Mouse (Mus musculus) neural tube, embryonic 14.5 days (tissue): ENCODE data around the gene Pcx. TPM values are rescaled to one million over a fixed set of nuclear protein-coding genes. Genes with fewer than 3 reads are reported as not detected.

ENCODE experiments used
- ATAC-seq: fragments of 200-750 bp; cut with Nextera tagmentation; 2 replicates; pipeline ENCODE4 v1.8.0; 2017; ENCODE audit warnings: low read depth, mild to moderate bottlenecking, moderate TSS enrichment, moderate library complexity
- H3K27ac ChIP-seq: fragments of 300-500 bp; sonication (generic); 2 replicates; pipeline ENCODE4 v1.5.1; 2014; ENCODE audit warnings: low read depth, mild to moderate bottlenecking, control low read depth, low read length, moderate library complexity, mixed read lengths
- H3K27me3 ChIP-seq: fragments of 300-500 bp; sonication (generic); 2 replicates; pipeline ENCODE4 v1.6.1; 2014; ENCODE audit warnings: low read length; ENCODE audit not compliant: control insufficient read depth, insufficient read depth
- H3K36me3 ChIP-seq: fragments of 300-500 bp; sonication (generic); 2 replicates; pipeline ENCODE4 v1.6.1; 2014; ENCODE audit warnings: low read length, mixed read lengths; ENCODE audit not compliant: control insufficient read depth, insufficient read depth
- H3K4me1 ChIP-seq: fragments of 300-500 bp; sonication (generic); 2 replicates; pipeline ENCODE4 v1.6.1; 2014; ENCODE audit warnings: low read length; ENCODE audit not compliant: control insufficient read depth, insufficient read depth
- H3K4me2 ChIP-seq: fragments of 300-500 bp; sonication (generic); 2 replicates; pipeline ENCODE4 v1.6.1; 2014; ENCODE audit warnings: mild to moderate bottlenecking, low read depth, low read length, control low read depth
- H3K4me3 ChIP-seq: fragments of 300-500 bp; sonication (generic); 2 replicates; pipeline ENCODE4 v1.5.1; 2014; ENCODE audit warnings: low read depth, low read length, control low read depth, mixed read lengths
- H3K9ac ChIP-seq: fragments of 300-500 bp; sonication (generic); replicated peaks from 2 replicates; pipeline ENCODE4 v1.6.1; 2014; ENCODE audit warnings: low read depth, mild to moderate bottlenecking, control low read depth, low read length, mixed read lengths
- H3K9me3 ChIP-seq: fragments of 300-500 bp; sonication (generic); 2 replicates; pipeline ENCODE4 v1.6.1; 2016; ENCODE audit warnings: low read length; ENCODE audit not compliant: control insufficient read depth
- WGBS: fragments of 180-500 bp; shearing (Covaris S2); extraction: QIAGEN DNeasy Blood & Tissue Kit; methylation state at CpG from one replicate; pipeline ENCODE4 v1.1.7; 2014; 5-methylcytosine and 5-hydroxymethylcytosine counted together
- polyA plus RNA-seq: library from polyadenylated mRNA; unstranded; fragments of >200 nt; fragmentation: Nextera tagmentation; extraction: Ambion mirVana; gene quantifications from 2 replicates; pipeline ENCODE4 v1.2.1, GENCODE M21; 2014

Gene Pcx
- polyA plus RNA-seq: 22.5 and 23.8 TPM in 2 replicates

GRCm38 (mm10) chr19:4509986-4510963 lies at the start of gene Pcx:
TSS of gene Pcx (plus strand) at chr19:4510472.
- Histone ChIP-seq H3K4me2 (peak within 1 kb of the TSS; percentile 74), H3K9me3 (no peaks in the 10 kb centered on the region), H3K9ac (peak within 1 kb of the TSS; percentile 53), H3K36me3 (no peaks in the 10 kb centered on the region), H3K4me3 (peak within 1 kb of the TSS; percentile 63), H3K4me1 (peaks cover 8% of the 10 kb centered on the region; the same call in 1 of the 2 replicates), H3K27ac (peak within 1 kb of the TSS; percentile 40; the same call in 1 of the 2 replicates), H3K27me3 (no peaks in the 10 kb centered on the region)
- ATAC-seq: peak; percentile 100
- WGBS: under 1% methylated on average over 74 of the region's 82 CpGs

- no peaks in the 10 kb centered on the region for H3K9me3 ChIP-seq
- ATAC-seq: no peak
- no peaks in the 10 kb centered on the region for H3K4me1 ChIP-seq
- H3K27me3 ChIP-seq: no peaks in the 10 kb centered on the region
- H3K4me2 ChIP-seq: no peak overlapping the region
- WGBS: 89% methylated on average over 8 of the region's 8 CpGs
- H3K4me3 ChIP-seq: no peak overlapping the region
- no peak overlapping the region for H3K9ac ChIP-seq
- H3K27ac ChIP-seq: no peak overlapping the region
- H3K36me3 ChIP-seq: no peaks in the 10 kb centered on the region
These were observed 48.3 kb upstream of the Pcx start for GRCm38 (mm10) chr19:4461981-4462380.

GRCm38 (mm10) chr19:4464666-4465065 lies 45.6 kb upstream of the Pcx start:
- H3K4me1 ChIP-seq: no peaks in the 10 kb centered on the region
- H3K4me3 ChIP-seq: no peak overlapping the region
- no peaks in the 10 kb centered on the region for H3K27me3 ChIP-seq
- WGBS: 87% methylated on average over 4 of the region's 4 CpGs
- H3K36me3 ChIP-seq: no peaks in the 10 kb centered on the region
- ATAC-seq: no peak
- no peak overlapping the region for H3K4me2 ChIP-seq
- H3K9me3 ChIP-seq: no peaks in the 10 kb centered on the region
- no peak overlapping the region for H3K27ac ChIP-seq
- H3K9ac ChIP-seq: no peak overlapping the region

- H3K36me3 ChIP-seq: no peaks in the 10 kb centered on the region
- H3K9me3 ChIP-seq: no peaks in the 10 kb centered on the region
- no peaks in the 10 kb centered on the region for H3K4me1 ChIP-seq
- H3K4me2 ChIP-seq: no peak overlapping the region
- no peak overlapping the region for H3K4me3 ChIP-seq
- H3K9ac ChIP-seq: no peak overlapping the region
- 39% methylated on average over 5 of the region's 5 CpGs for WGBS
- H3K27ac ChIP-seq: no peak overlapping the region
- no peaks in the 10 kb centered on the region for H3K27me3 ChIP-seq
- no peak for ATAC-seq
These were observed 41.9 kb upstream of the Pcx start for GRCm38 (mm10) chr19:4468363-4468762.

GRCm38 (mm10) chr19:4473549-4473948 lies 36.7 kb upstream of the Pcx start:
- no peak overlapping the region for H3K9ac ChIP-seq
- no peaks in the 10 kb centered on the region for H3K36me3 ChIP-seq
- no peak for ATAC-seq
- no peaks in the 10 kb centered on the region for H3K9me3 ChIP-seq
- 95% methylated on average over 5 of the region's 5 CpGs for WGBS
- H3K4me2 ChIP-seq: no peak overlapping the region
- no peaks in the 10 kb centered on the region; the same call in 1 of the 2 replicates for H3K4me1 ChIP-seq
- no peak overlapping the region for H3K4me3 ChIP-seq
- H3K27ac ChIP-seq: no peak overlapping the region
- H3K27me3 ChIP-seq: peaks cover 11% of the 10 kb centered on the region

GRCm38 (mm10) chr19:4474739-4475138 lies 35.5 kb upstream of the Pcx start:
- Histone ChIP-seq H3K4me1 (no peaks in the 10 kb centered on the region; the same call in 1 of the 2 replicates), H3K27me3 (peaks cover 11% of the 10 kb centered on the region), H3K4me2 (no peak overlapping the region), H3K9ac (no peak overlapping the region), H3K4me3 (no peak overlapping the region), H3K9me3 (no peaks in the 10 kb centered on the region), H3K36me3 (no peaks in the 10 kb centered on the region), H3K27ac (no peak overlapping the region)
- ATAC-seq: no peak
- 59% methylated on average over 3 of the region's 3 CpGs for WGBS

GRCm38 (mm10) chr19:4475224-4475925 lies 34.9 kb upstream of the Pcx start:
- Histone ChIP-seq H3K36me3 (no peaks in the 10 kb centered on the region), H3K4me1 (no peaks in the 10 kb centered on the region; the same call in 1 of the 2 replicates), H3K27ac (no peak overlapping the region), H3K27me3 (peaks cover 11% of the 10 kb centered on the region), H3K4me2 (no peak overlapping the region), H3K9me3 (no peaks in the 10 kb centered on the region), H3K4me3 (no peak overlapping the region), H3K9ac (no peak overlapping the region)
- 77% methylated on average over 11 of the region's 11 CpGs for WGBS
- ATAC-seq: no peak

GRCm38 (mm10) chr19:4476601-4477257 lies 33.5 kb upstream of the Pcx start:
- H3K4me2 ChIP-seq: peak overlapping the region; percentile 94
- H3K9me3 ChIP-seq: no peaks in the 10 kb centered on the region
- H3K9ac ChIP-seq: peak overlapping the region; percentile 52
- H3K4me1 ChIP-seq: no peaks in the 10 kb centered on the region; the same call in 1 of the 2 replicates
- peaks cover 11% of the 10 kb centered on the region for H3K27me3 ChIP-seq
- H3K4me3 ChIP-seq: peak overlapping the region; percentile 49
- H3K27ac ChIP-seq: no peak overlapping the region
- ATAC-seq: peak; percentile 86
- under 1% methylated on average over 70 of the region's 70 CpGs for WGBS
- no peaks in the 10 kb centered on the region for H3K36me3 ChIP-seq
